Mouse (Mus musculus) megakaryocyte progenitor cell, adult 5-6 weeks (primary cell): ENCODE results near the gene Xdh. TPM values are rescaled to one million over a fixed set of nuclear protein-coding genes. Genes with fewer than 3 reads are reported as not detected.

Source experiments
- ATAC-seq: replicated peaks from 2 replicates; pipeline ENCODE4 v1.8.0; 2016; ENCODE audit warnings: mild to moderate bottlenecking, moderate TSS enrichment, inconsistent platforms; ENCODE audit not compliant: poor library complexity
- total RNA-seq, 2 experiments: library from RNA; stranded (forward) in 1 of 2; stranded (reverse) in 1 of 2; fragments of 157-497, 149-512 nt in 1 of 2; fragments of 200-1000 nt in 1 of 2; gene quantifications; 2 replicates each; pipeline versions ENCODE4 v1.2.3 to v1.2.4; 2015 to 2017

Xdh gene
- total RNA-seq, 2 experiments from 2014 or later: 23.1 to 24.5 TPM

GRCm38 (mm10) chr17:73942268-73942962 lies 7.6 kb downstream of the Xdh start:
- peak; percentile 63 for ATAC-seq

- ATAC-seq: 0 out of 2 replicates have a peak, but pooled peaks have one; percentile 6
Measured at GRCm38 (mm10) chr17:73941816-73942215, 8.2 kb downstream of the Xdh start.

- no peak for ATAC-seq
Measured at GRCm38 (mm10) chr17:73937073-73937472, 12.9 kb downstream of the Xdh start.

- peak; percentile 78 for ATAC-seq
Measured at GRCm38 (mm10) chr17:73935163-73935562, 14.8 kb downstream of the Xdh start.

- no peak for ATAC-seq
Measured at GRCm38 (mm10) chr17:73934281-73934680, 15.7 kb downstream of the Xdh start.

GRCm38 (mm10) chr17:73933616-73934015 lies 16.4 kb downstream of the Xdh start:
- ATAC-seq: no peak

GRCm38 (mm10) chr17:73932497-73933059 lies 17.4 kb downstream of the Xdh start:
- no peak for ATAC-seq

- no peak for ATAC-seq
Measured at GRCm38 (mm10) chr17:73919520-73919919, 30.5 kb downstream of the Xdh start.

- peak; percentile 89 for ATAC-seq
Measured at GRCm38 (mm10) chr17:73918944-73919381, 31.0 kb downstream of the Xdh start.

GRCm38 (mm10) chr17:73918138-73918537 lies 31.9 kb downstream of the Xdh start:
- ATAC-seq: no peak

GRCm38 (mm10) chr17:73917713-73918112 lies 32.3 kb downstream of the Xdh start:
- peak; percentile 77 for ATAC-seq

GRCm38 (mm10) chr17:73914730-73915129 lies 35.3 kb downstream of the Xdh start:
- ATAC-seq: no peak

- no peak for ATAC-seq
Measured at GRCm38 (mm10) chr17:73906076-73906475, 43.9 kb downstream of the Xdh start.

GRCm38 (mm10) chr17:73905043-73905750 lies 44.8 kb downstream of the Xdh start:
- ATAC-seq: no peak

GRCm38 (mm10) chr17:73903121-73903520 lies 46.9 kb downstream of the Xdh start:
- no peak for ATAC-seq

GRCm38 (mm10) chr17:73902234-73902636 lies 47.8 kb downstream of the Xdh start:
- ATAC-seq: peak; percentile 76

- ATAC-seq: no peak
Measured at GRCm38 (mm10) chr17:73894399-73894798, 55.6 kb downstream of the Xdh start.

- peak; percentile 69 for ATAC-seq
Measured at GRCm38 (mm10) chr17:73893822-73894221, 56.2 kb downstream of the Xdh start.

GRCm38 (mm10) chr17:73893207-73893606 lies 56.8 kb downstream of the Xdh start:
- peak; percentile 90 for ATAC-seq

- ATAC-seq: peak; percentile 67
Measured at GRCm38 (mm10) chr17:73891590-73891989, 58.4 kb downstream of the Xdh start.

- no peak for ATAC-seq
Measured at GRCm38 (mm10) chr17:73886071-73886785, 63.8 kb downstream of the Xdh start.
